Mouse (Mus musculus) lung, postnatal 4 days (tissue): ENCODE results near the gene Ephx4.
"Not testable (repeated sequence)": the region's sequence is repeated elsewhere in the genome, so short reads cannot be mapped to it uniquely, and the experiment has no call there.

ENCODE experiments used
- DNase-seq, 2 experiments: peaks; one replicate each; pipeline ENCODE4 v3.0.0; 2021

The Ephx4 gene

GRCm38 (mm10) chr5:107402436-107402835 is at the start of gene Ephx4:
Ephx4 (plus strand) TSS chr5:107402736.
- DNase-seq: no peak

- no peak for DNase-seq
Observed at GRCm38 (mm10) chr5:107353981-107354380, 48.6 kb upstream of the Ephx4 start.

- DNase-seq: peak; percentile 18 to 58
Observed at GRCm38 (mm10) chr5:107355801-107356200, 46.7 kb upstream of the Ephx4 start.

GRCm38 (mm10) chr5:107357723-107358122 is 44.8 kb upstream of the Ephx4 start:
- DNase-seq: no peak

GRCm38 (mm10) chr5:107359395-107360053 is 43.0 kb upstream of the Ephx4 start:
- DNase-seq: peak; percentile 91 to 92

- DNase-seq: no peak
Observed at GRCm38 (mm10) chr5:107360054-107360730, 42.3 kb upstream of the Ephx4 start.

- DNase-seq: no peak
Observed at GRCm38 (mm10) chr5:107370040-107370439, 32.5 kb upstream of the Ephx4 start.

GRCm38 (mm10) chr5:107371335-107371734 is 31.2 kb upstream of the Ephx4 start:
- no peak for DNase-seq

GRCm38 (mm10) chr5:107373256-107373655 is 29.3 kb upstream of the Ephx4 start:
- no peak for DNase-seq

- not testable (repeated sequence) for DNase-seq
Observed at GRCm38 (mm10) chr5:107386448-107386847, 16.1 kb upstream of the Ephx4 start.

GRCm38 (mm10) chr5:107387788-107388187 is 14.7 kb upstream of the Ephx4 start:
- DNase-seq: no peak

- DNase-seq: no peak
Observed at GRCm38 (mm10) chr5:107389373-107389772, 13.2 kb upstream of the Ephx4 start.

GRCm38 (mm10) chr5:107394437-107394836 is 8.1 kb upstream of the Ephx4 start:
- DNase-seq: no peak

- DNase-seq: peak in 1 of 2 experiments; percentile 9
Observed at GRCm38 (mm10) chr5:107403011-107403946, 743 bp downstream of the Ephx4 start.

GRCm38 (mm10) chr5:107403947-107404684 is 1.6 kb downstream of the Ephx4 start:
- no peak for DNase-seq

GRCm38 (mm10) chr5:107405361-107405760 is 2.8 kb downstream of the Ephx4 start:
- no peak for DNase-seq

GRCm38 (mm10) chr5:107410305-107410704 is 7.8 kb downstream of the Ephx4 start:
- DNase-seq: no peak

GRCm38 (mm10) chr5:107411326-107411725 is 8.8 kb downstream of the Ephx4 start:
- DNase-seq: peak in 1 of 2 experiments; percentile 33

- no peak for DNase-seq
Observed at GRCm38 (mm10) chr5:107412285-107412684, 9.7 kb downstream of the Ephx4 start.

GRCm38 (mm10) chr5:107415098-107415497 is 12.6 kb downstream of the Ephx4 start:
- DNase-seq: no peak

GRCm38 (mm10) chr5:107421676-107422075 is 19.1 kb downstream of the Ephx4 start:
- no peak for DNase-seq

- no peak for DNase-seq
Observed at GRCm38 (mm10) chr5:107431249-107431648, 28.7 kb downstream of the Ephx4 start, which contains the start of gene Lpcat2b. Lpcat2b (plus strand) TSS chr5:107431549.
